Mouse (Mus musculus) G1E (cell line): ENCODE results near the gene Mettl24.

Experiments
- CTCF ChIP-seq: IDR thresholded peaks from 2 replicates; pipeline ENCODE4 v1.5.1; 2012; ENCODE audit warnings: low read depth, low read length, inconsistent platforms, mixed read lengths
- GATA1 ChIP-seq: IDR thresholded peaks from 2 replicates; pipeline ENCODE4 v1.6.1; 2012; ENCODE audit warnings: borderline replicate concordance, low read length, inconsistent platforms, mixed read lengths
- POLR2AphosphoS5 ChIP-seq: IDR thresholded peaks from 2 replicates; pipeline ENCODE4 v1.6.1; 2012; ENCODE audit warnings: low read depth, low read length, inconsistent platforms; ENCODE audit not compliant: insufficient replicate concordance

DNA sequence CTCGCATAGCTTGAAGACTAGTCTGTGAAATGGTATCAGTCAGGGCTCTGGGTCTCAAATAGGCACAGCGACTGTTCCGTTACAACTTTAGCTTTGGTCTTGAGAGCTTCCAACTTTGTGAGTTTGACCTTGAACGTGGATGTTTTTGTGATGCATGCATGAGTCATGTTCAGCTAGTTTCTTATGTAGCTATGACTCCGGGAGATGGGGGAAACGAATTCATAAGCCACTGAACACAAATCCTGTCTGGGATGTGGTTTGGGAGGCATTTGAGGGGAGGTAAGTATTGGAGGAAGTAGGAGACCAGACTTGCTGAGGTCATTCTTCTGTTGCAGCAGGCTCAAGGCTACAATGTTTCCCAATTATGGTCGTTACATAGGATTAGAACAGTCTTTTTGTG, 7.2 kb upstream of the Mettl24 start:
- TF ChIP-seq CTCF (no peak), GATA1 (no peak), POLR2AphosphoS5 (no peak)
